Mouse (Mus musculus) myocyte (in vitro differentiated cells): ENCODE measurements around the gene Fbxw15.

Experiments
- CEBPB ChIP-seq: IDR thresholded peaks from 2 replicates; pipeline ENCODE4 v1.6.1; 2011; ENCODE audit warnings: mild to moderate bottlenecking, moderate library complexity; ENCODE audit not compliant: poor library complexity, insufficient read depth, severe bottlenecking
- MYOD1 ChIP-seq, 3 experiments: IDR thresholded peaks; one replicate each; pipeline ENCODE4 v1.6.1; 2011; ENCODE audit warnings: control low read depth in 2 of 3, low read depth in 2 of 3, mild to moderate bottlenecking in 2 of 3, moderate library complexity in 1 of 3; ENCODE audit not compliant: insufficient read length in 2 of 3, control insufficient read depth in 1 of 3
- MYOG ChIP-seq, 3 experiments: IDR thresholded peaks; one replicate each; pipeline ENCODE4 v1.6.1; 2011; ENCODE audit warnings: control low read depth in 2 of 3, low read depth in 2 of 3, mild to moderate bottlenecking in 2 of 3; ENCODE audit not compliant: insufficient read length in 2 of 3, control insufficient read depth in 1 of 3, insufficient read depth in 1 of 3
- POLR2A ChIP-seq: IDR thresholded peaks from one replicate; pipeline ENCODE4 v1.6.1; 2011; ENCODE audit warnings: low read depth, mild to moderate bottlenecking, control low read depth, moderate library complexity; ENCODE audit not compliant: insufficient read length
- POLR2AphosphoS2 ChIP-seq: IDR thresholded peaks from one replicate; pipeline ENCODE4 v1.6.1; 2011; ENCODE audit warnings: low read depth, control low read depth; ENCODE audit not compliant: insufficient read length
- TCF12 ChIP-seq: IDR thresholded peaks from one replicate; pipeline ENCODE4 v1.6.1; 2011; ENCODE audit warnings: mild to moderate bottlenecking, control low read depth; ENCODE audit not compliant: poor library complexity, insufficient read depth, severe bottlenecking

DNA sequence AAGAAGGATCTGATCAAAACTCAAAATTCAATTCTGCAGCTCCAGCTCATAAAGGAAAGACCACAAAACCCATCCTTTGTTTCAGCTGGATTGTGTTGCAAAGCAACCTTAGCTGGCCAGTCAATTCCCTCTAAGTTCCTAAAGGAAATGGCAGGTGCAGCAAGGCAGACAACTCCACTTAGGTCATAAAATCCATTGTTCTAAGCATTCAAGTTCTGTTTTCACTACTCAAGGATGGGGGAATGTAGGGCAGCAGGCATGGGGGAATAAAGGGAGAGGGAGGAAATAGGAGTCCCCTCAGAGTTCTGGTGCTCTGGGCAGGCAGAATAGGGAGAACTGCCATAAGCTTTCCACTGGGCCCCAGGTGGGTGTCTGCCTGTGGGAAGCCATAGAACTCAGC is 29.2 kb upstream of the Fbxw15 start:
- TF ChIP-seq MYOG (IDR thresholded peaks at IDR 0.05; ENCODE audit: control insufficient read depth in 1 of 3, insufficient read depth in 1 of 3, insufficient read length in 2 of 3, low read depth in 2 of 3) (no peak), TCF12 (no peak), MYOD1 (IDR thresholded peaks at IDR 0.05; ENCODE audit: control insufficient read depth in 1 of 3, insufficient read length in 2 of 3, low read depth in 2 of 3) (no peak), POLR2A (no peak), POLR2AphosphoS2 (no peak), CEBPB (no peak)
